Mouse (Mus musculus) embryonic stem cell, embryonic (primary cell): ENCODE results near the gene Plxna2.

Experiments used
- CTCF ChIA-PET, 4 experiments: fragments of 300-600 bp in 2 of 4; fragments of 350-600 bp in 2 of 4; sonication (Branson Sonifier 250); formaldehyde crosslinking; loops; one replicate each; lab custom pipeline; 2022; ENCODE audit warnings: inconsistent platforms in 2 of 4; lab: Charles Lee
- POLR2A ChIA-PET, 4 experiments: fragments of 300-600 bp in 2 of 4; fragments of 350-600 bp in 2 of 4; sonication (Branson Sonifier 250); formaldehyde crosslinking; loops; one replicate each; lab custom pipeline; 2022; ENCODE audit warnings: antibody characterized with exemption in 4 of 4, inconsistent platforms in 1 of 4; lab: Charles Lee

Gene Plxna2

DNA sequence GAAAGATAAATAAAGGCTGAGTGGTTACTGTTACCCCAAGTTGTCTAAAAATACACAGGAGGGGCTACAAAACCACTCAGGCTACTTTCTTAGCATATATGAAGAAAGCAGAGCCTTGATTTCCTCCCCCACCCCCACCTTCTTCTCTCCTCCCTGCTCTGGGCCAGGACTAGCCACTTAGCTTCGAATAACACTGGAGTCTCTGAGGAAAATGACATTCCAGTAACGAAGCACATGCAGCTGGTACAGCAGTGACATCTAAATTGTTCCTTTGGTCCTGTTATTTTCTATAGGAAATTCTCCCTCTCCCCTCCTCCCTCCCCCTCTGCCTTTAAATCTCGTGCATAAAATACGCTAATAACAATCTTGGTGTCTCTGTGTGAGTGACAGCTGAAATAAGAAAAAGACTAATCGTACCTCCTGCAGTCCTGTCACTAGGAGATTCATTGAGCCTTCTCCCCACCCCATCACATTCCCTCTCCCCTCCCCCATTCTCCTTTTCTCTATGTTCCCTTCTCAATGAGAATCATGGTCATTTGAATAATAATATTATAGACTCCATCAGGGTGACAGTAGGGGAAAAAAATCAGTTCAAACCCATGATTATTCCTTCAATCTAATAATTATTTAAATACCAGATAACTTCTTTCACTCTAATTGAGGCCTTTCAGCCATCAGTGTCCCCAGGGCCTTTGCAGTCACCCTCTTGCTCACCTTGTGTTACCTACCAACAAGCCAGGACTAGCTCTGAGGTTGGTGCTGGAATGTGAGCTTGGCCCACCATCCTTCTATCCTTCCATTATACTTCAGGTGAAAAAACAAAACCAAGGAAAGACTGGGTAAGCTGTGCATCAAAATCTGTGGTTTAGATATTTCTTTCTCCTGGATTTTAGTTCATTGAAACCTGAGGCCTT lies 19.6 kb downstream of the Plxna2 start:
- POLR2A ChIA-PET, result interaction anchor here in 1 of 4 experiments (2.3 kb wide), 1 partner anchor 17 kb away, joined by 6 read pairs; no protein-coding TSS in a partner anchor
- CTCF ChIA-PET, result interaction anchor here in 2 of 4 experiments (1.4 to 1.9 kb wide), 2 partner anchors 13 to 179 kb away, joined by 3 to 6 read pairs; no protein-coding TSS in a partner anchor

DNA sequence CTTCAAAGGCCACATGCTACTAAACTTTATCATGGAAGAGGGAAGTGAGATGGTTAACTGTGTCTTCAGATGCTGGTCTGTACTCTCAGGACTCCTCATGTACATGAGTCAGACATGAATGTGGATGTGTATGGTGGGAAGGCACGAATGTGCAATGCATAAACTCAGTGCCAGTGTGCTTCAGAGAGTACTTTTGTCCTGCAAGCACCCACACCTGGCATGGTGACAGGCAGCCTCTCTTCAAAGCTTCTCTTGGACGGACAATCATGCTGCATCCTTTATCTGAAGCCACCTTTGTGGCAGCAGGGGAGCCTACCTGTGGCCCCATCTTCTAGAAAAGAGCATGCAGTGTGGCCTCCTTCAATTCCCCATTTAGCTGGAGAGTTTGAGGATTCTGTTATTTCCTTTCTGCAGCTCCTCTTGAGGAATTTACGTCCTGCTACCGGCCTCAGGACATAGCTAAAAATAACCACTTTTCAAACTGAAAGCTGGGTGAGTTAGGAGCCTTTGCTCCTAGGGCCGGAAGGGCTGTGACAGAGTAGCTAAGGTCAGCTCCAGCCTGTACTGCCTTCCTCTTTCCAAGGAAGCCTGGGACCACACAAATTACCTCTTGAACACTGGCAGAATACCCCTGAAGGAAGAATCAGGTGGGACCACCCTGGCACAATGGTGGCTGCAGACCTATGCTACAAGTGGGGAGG lies 23.7 kb downstream of the Plxna2 start:
- CTCF ChIA-PET, result no interaction called here
- POLR2A ChIA-PET, result no interaction called here

GRCm38 (mm10) chr1:194642302-194642787 lies 24.3 kb downstream of the Plxna2 start:
- POLR2A ChIA-PET, result no interaction called here
- CTCF ChIA-PET, result no interaction called here

DNA sequence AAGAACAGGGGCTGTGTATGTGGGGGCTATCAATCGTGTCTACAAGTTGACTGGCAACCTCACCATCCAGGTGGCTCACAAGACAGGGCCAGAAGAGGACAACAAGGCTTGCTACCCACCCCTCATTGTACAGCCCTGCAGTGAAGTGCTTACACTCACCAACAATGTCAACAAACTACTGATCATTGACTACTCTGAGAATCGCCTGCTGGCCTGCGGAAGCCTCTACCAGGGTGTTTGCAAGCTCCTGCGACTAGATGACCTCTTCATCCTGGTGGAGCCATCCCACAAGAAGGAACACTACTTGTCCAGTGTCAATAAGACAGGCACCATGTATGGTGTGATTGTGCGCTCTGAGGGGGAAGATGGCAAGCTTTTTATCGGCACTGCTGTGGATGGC lies 25.9 kb downstream of the Plxna2 start:
- POLR2A ChIA-PET, result interaction anchor here in 1 of 4 experiments (0.6 kb wide), 1 partner anchor 18 kb away, joined by 3 read pairs; no protein-coding TSS in a partner anchor
- CTCF ChIA-PET, result interaction anchor here in 2 of 4 experiments (0.6 to 0.9 kb wide), 2 partner anchors 15 to 20 kb away, joined by 4 to 6 read pairs; no protein-coding TSS in a partner anchor

DNA sequence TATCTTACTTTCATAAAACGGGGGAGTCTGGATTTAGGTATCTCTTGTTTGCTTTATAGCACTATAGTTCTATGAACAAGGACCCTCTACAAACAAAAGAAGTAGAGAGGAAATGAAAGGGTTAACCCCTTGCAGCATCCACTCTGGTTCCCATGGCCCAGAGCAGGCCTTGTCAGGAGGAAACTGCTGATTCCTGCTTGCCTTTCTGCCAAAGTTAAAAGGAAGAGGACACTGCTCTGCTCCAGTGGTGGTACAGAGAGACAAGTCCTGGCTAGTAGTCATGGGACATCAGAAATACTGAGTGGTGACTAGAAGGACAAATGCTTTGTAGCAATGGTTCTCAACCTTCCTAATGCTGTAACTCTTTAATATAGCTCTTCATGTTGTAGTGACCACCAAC lies 27.9 kb downstream of the Plxna2 start:
- POLR2A ChIA-PET, result no interaction called here

GRCm38 (mm10) chr1:194650076-194650475 lies 32.1 kb downstream of the Plxna2 start:
- POLR2A ChIA-PET, result interaction anchor here in 1 of 4 experiments (0.6 kb wide), 1 partner anchor 26 kb away, joined by 3 read pairs; no protein-coding TSS in a partner anchor
- CTCF ChIA-PET, result no interaction called here

More for the DNA sequence above, 27.9 kb downstream of the Plxna2 start:
- CTCF ChIA-PET, result no interaction called here

GRCm38 (mm10) chr1:194650566-194650965 lies 32.5 kb downstream of the Plxna2 start:
- CTCF ChIA-PET, result no interaction called here

DNA sequence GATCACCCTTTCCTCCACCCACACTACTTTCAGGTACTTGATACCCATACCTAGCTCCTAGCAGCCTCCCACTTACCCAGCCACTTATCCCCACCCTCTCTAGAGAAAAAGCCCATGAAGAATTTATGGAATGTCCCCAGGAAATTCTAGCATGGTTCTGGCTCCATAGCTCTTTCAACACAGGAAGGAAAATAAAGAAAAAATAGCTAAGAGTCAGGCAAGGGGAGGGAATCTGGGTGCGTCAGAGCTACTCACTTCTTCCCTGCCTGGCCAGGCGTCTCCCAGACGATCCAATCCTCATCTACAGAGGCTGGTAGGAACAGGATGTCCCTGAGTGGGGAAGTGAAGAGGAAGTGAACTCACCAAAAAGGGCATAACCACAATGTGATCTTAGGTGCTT lies 34.0 kb downstream of the Plxna2 start:
- ChIA-PET CTCF (interaction anchor here in 1 of 4 experiments (0.6 kb wide), 1 partner anchor 35 kb away, joined by 3 read pairs; no protein-coding TSS in a partner anchor), POLR2A (interaction anchor here in 1 of 4 experiments (0.6 kb wide), 1 partner anchor 21 kb away, joined by 3 read pairs; no protein-coding TSS in a partner anchor)

More at GRCm38 (mm10) chr1:194650566-194650965, 32.5 kb downstream of the Plxna2 start:
- POLR2A ChIA-PET, result no interaction called here

DNA sequence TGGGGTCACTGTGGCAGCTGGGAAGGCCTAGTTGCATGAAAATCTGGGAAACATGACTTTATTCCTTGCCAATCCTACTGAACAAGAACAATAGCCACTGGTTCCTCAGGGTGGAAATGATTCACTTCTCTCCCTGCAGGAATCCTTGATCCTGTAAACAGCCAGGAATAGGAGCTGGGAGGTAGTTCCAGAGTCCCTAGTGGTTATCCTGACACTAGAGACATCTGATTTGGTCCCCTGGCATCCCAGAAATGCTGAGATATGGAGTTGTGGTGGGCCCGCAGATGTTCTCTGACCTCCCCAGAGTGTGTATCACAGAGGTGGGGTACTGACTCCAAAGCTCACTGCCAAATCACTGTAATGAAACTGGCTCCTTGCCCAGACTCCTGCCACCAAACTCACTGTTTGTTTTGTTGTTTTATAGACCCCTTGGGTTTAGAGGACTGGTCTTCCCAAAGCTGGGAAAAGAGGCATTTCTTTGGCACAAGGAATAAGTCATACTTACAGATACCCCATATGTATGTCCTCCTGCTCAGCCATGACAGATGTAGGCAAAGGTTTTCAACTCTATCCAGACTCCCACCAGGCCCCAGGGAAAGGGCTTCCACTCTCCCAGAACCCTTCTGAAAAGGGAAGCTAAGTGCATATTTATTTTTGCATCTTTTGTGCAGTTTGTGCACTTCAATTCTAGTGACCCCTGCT lies 40.6 kb downstream of the Plxna2 start:
- POLR2A ChIA-PET, result no interaction called here
- CTCF ChIA-PET, result no interaction called here

GRCm38 (mm10) chr1:194660426-194661119 lies 42.6 kb downstream of the Plxna2 start:
- POLR2A ChIA-PET, result interaction anchor here in 1 of 4 experiments (0.6 to 0.8 kb wide), 2 partner anchors 24 to 108 kb away, joined by 3 read pairs; no protein-coding TSS in a partner anchor

DNA sequence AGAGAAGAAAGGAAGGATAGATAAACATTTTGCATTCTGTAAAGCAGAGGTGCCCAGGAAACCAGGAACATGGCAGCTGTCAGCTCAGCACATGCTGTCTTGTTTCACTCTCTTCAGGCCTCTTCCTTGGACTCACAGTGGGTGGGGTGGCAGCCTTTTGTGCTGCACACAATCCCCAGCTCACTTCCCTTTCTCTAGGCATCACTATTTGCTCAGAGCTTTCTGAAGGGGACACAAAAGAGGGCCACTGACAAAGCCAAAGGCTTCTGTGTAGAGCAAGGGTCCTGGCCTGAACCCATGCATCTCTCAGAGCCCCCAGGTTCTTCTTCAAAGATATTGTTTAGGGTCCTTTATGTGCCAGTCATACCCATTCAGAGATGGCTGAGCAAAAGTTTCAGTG lies 45.0 kb downstream of the Plxna2 start:
- CTCF ChIA-PET, result interaction anchor here in 1 of 4 experiments (0.5 kb wide), 1 partner anchor 44 kb away, joined by 20 read pairs; no protein-coding TSS in a partner anchor
- POLR2A ChIA-PET, result interaction anchor here in 1 of 4 experiments (1.5 kb wide), 1 partner anchor 10 kb away, joined by 5 read pairs; no protein-coding TSS in a partner anchor

More at GRCm38 (mm10) chr1:194660426-194661119, 42.6 kb downstream of the Plxna2 start:
- CTCF ChIA-PET, result no interaction called here

DNA sequence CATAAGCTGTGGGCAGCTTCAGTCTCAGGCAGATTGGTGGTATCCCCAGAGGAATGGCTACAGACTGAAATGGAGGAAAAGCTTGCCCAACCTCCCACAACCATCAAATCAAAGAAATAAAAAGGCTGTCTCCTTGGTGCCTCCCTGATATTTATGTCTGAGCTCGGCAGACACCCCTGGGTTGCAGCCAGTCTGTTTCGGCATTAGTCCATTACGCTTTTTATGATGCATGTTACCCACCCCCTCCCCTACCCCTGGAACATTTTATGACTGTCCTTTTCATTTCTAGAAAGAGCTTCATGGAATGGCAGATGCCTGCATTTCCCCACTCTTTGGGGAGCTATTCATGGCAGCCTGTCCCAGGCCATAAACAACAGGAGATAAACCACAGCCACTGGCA lies 47.7 kb downstream of the Plxna2 start:
- ChIA-PET CTCF (no interaction called here), POLR2A (interaction anchor here in 1 of 4 experiments (0.6 kb wide), 1 partner anchor 103 kb away, joined by 5 read pairs; no protein-coding TSS in a partner anchor)

DNA sequence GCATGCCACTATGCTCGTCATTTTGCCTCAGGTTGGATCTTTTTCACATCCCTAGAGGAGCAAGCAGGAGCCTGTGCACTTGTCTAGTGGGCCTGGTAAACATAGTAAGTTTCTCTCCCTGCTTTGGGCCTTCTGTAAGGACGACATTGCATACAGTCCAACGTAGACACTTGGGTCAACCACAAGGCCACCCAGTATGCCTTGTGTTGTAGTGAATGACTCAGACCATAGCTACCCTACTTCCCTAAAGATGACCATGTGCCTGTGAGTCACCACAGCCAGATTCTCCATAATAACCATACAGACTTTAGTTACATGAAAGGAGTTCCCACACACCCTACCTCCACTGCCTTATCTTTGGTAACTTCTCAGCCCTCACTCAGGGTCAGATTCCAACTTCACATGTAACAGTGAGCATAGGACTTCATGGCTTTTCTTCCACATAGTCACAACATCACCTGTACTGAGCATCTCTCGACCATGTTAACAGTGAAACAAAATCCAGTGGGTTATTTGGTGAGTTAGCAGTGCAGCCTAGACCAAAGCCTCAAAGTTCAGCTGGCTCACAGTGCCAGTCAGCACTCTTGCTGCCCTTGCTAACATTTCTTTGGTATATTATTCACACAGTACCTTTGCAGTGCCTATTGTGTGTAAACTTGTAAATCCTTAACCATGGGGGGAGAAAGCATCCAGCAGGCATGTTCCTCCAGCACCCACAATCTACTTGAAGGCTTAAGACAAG lies 53.9 kb downstream of the Plxna2 start:
- ChIA-PET POLR2A (no interaction called here), CTCF (no interaction called here)

- CTCF ChIA-PET, result no interaction called here
- POLR2A ChIA-PET, result no interaction called here
Measured at GRCm38 (mm10) chr1:194672525-194672894, 54.5 kb downstream of the Plxna2 start.

- ChIA-PET CTCF (no interaction called here), POLR2A (no interaction called here)
Measured at GRCm38 (mm10) chr1:194673229-194673628, 55.2 kb downstream of the Plxna2 start.

DNA sequence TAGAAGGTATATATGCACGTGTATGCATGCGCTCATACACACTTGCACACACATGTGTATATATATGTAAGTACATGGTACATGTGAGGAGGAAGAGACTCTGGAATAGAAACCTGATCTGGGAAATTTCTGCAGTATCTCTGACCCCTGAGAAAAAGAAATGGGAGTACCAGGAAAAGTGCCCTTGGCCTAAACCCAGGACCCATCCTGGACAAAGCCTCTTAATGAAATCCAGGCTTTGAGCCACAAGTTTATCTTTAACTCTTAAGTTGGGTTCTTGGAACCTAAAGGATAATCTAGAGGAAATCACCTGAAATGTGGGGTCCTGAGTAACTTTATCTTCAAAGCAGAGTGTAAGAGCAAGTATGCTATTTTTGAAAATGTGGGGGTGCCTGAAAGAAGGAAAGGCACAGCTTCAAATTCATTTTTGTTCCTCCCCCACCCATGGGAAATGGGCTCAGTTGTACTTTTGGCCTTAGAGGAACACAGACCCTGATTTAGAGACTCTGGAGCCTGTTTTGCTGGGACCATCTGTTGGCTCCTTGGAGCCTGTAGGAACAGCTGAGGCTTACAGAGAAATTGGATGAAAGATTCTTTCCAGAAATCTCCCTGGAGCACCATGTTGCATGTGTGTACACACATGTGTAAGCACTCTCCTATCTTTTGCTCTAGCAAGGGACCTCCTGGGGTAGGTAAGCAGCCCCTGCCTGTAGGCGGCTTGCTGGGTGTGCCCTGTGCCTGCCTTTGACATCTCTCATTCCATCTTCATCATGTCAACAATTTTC lies 57.3 kb downstream of the Plxna2 start:
- CTCF ChIA-PET, result no interaction called here
- POLR2A ChIA-PET, result no interaction called here

GRCm38 (mm10) chr1:194675891-194676200 lies 57.8 kb downstream of the Plxna2 start:
- ChIA-PET CTCF (no interaction called here), POLR2A (no interaction called here)
